20 mouse cellular contexts compared by ENCODE assay signal in the genomic region with DNA sequence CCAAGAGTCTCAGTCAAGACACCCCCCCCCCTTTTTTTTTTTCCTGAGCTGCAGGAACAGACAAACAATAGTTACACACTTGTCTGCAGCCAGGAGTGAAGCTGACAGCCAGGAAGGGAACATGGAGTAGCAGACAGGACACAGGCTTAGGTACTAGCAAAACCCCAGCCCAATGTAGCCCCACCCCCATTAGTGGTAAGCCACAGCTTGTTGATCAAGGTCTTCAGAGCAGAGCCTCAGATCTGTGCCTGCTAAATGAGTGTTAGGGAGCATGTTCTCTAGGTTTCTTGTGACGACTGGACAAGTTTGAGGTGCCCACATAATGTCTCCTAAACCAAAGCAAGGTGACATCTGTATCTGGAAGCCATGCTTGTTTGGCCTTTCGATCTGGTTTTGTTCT. TPM values are rescaled to one million over a fixed set of nuclear protein-coding genes. Genes with fewer than 3 reads are reported as not detected.
DNase-seq lines count a peak whose midpoint lies in the region; ATAC-seq and TF ChIP-seq lines count a peak whose summit lies in the region.
"Had no signal": no experiment of that assay in that cellular context is flagged by ENCODE, and none has a peak within 500 bp of the region (broad histone marks: within the 10 kb centered on the region; RNA-seq: fewer than 3 reads in every experiment).

No protein-coding gene starts in this region.

- no peak for TF ChIP-seq CTCF in forebrain, postnatal 0 days (IDR thresholded peaks at IDR 0.05; ENCODE audit: low read depth)

- no peak overlapping the region for H3K27ac ChIP-seq in forebrain, embryonic 13.5 days
- H3K27ac ChIP-seq in forebrain, embryonic 12.5 days = no peak overlapping the region
- no peak overlapping the region for H3K27ac ChIP-seq in midbrain, embryonic 13.5 days
- H3K27ac ChIP-seq in midbrain, embryonic 10.5 days (replicated peaks) = no peak overlapping the region
- H3K27ac ChIP-seq in forebrain, postnatal 0 days (ENCODE audit: low read depth, low read length) = no peak overlapping the region
- H3K27ac ChIP-seq: heart, embryonic 13.5 days; limb, embryonic 13.5 days; liver, embryonic 13.5 days had no signal

- peaks cover 4% of the 10 kb centered on the region; the same call in 1 of the 2 replicates for H3K27me3 ChIP-seq in forebrain, embryonic 13.5 days
- H3K27me3 ChIP-seq in forebrain, embryonic 12.5 days = peaks cover 14% of the 10 kb centered on the region
- peaks cover 2% of the 10 kb centered on the region; the same call in 1 of the 2 replicates for H3K27me3 ChIP-seq in midbrain, embryonic 13.5 days
- H3K27me3 ChIP-seq in midbrain, embryonic 10.5 days (ENCODE audit: low read depth, poor library complexity, severe bottlenecking) = peaks cover 43% of the 10 kb centered on the region
- no peaks in the 10 kb centered on the region for H3K27me3 ChIP-seq in forebrain, postnatal 0 days (ENCODE audit: insufficient read depth, low read length)

- no peak for DNase-seq in midbrain, embryonic 10.5 days (ENCODE audit: low spot score)
- DNase-seq in forebrain, postnatal 0 days = no peak
- DNase-seq in naive thymus-derived CD4-positive, alpha-beta T cell, adult 2 months (ENCODE audit: low read depth) = peak; percentile 51
- no peak for DNase-seq in cerebellum, adult 11 months
- no peak for DNase-seq in testis, postnatal 10 days (ENCODE audit: low spot score)
- DNase-seq: embryo, embryonic 11 days; gastrocnemius, postnatal 10 days; heart, adult 11 months; kidney, adult 8-10 months; kidney, postnatal 14 days; layer of hippocampus, postnatal 36 days; liver, embryonic 13.5 days; lung, embryonic 14.5 days; lung, postnatal 36 days had no signal

- H3K36me3 ChIP-seq in forebrain, embryonic 13.5 days (ENCODE audit: poor library complexity, severe bottlenecking) = peaks cover 46% of the 10 kb centered on the region
- peaks cover 31% of the 10 kb centered on the region for H3K36me3 ChIP-seq in forebrain, embryonic 12.5 days (replicated peaks)
- peaks cover 45% of the 10 kb centered on the region for H3K36me3 ChIP-seq in midbrain, embryonic 13.5 days
- peaks cover 29% of the 10 kb centered on the region for H3K36me3 ChIP-seq in midbrain, embryonic 10.5 days
- H3K36me3 ChIP-seq in forebrain, postnatal 0 days (ENCODE audit: insufficient read depth) = peaks cover 42% of the 10 kb centered on the region

- peaks cover 33% of the 10 kb centered on the region for H3K4me1 ChIP-seq in forebrain, embryonic 13.5 days
- peaks cover 24% of the 10 kb centered on the region for H3K4me1 ChIP-seq in forebrain, embryonic 12.5 days
- peaks cover 33% of the 10 kb centered on the region for H3K4me1 ChIP-seq in midbrain, embryonic 13.5 days (replicated peaks)
- H3K4me1 ChIP-seq in midbrain, embryonic 10.5 days = peaks cover 29% of the 10 kb centered on the region
- peaks cover 17% of the 10 kb centered on the region for H3K4me1 ChIP-seq in forebrain, postnatal 0 days (ENCODE audit: insufficient read depth)

- no peak for ATAC-seq in forebrain, embryonic 13.5 days
- ATAC-seq in forebrain, embryonic 12.5 days (ENCODE audit: low FRiP score) = no peak
- no peak for ATAC-seq in midbrain, embryonic 13.5 days
- no peak for ATAC-seq in forebrain, postnatal 0 days

- H3K9me3 ChIP-seq in forebrain, embryonic 13.5 days (replicated peaks) = no peaks in the 10 kb centered on the region
- no peaks in the 10 kb centered on the region for H3K9me3 ChIP-seq in forebrain, embryonic 12.5 days
- no peaks in the 10 kb centered on the region for H3K9me3 ChIP-seq in midbrain, embryonic 13.5 days
- H3K9me3 ChIP-seq in midbrain, embryonic 10.5 days (replicated peaks) = no peaks in the 10 kb centered on the region
- no peaks in the 10 kb centered on the region for H3K9me3 ChIP-seq in forebrain, postnatal 0 days (ENCODE audit: low read length)
- H3K9me3 ChIP-seq: heart, embryonic 13.5 days; limb, embryonic 13.5 days; liver, embryonic 13.5 days had no signal

- peak overlapping the region; percentile 37; the same call in 1 of the 2 replicates for H3K9ac ChIP-seq in forebrain, embryonic 13.5 days
- H3K9ac ChIP-seq in forebrain, embryonic 12.5 days = no peak overlapping the region
- 0 out of 2 replicates have a peak overlapping the region, but pooled peaks have one; percentile 28 for H3K9ac ChIP-seq in midbrain, embryonic 13.5 days (replicated peaks)
- no peak overlapping the region for H3K9ac ChIP-seq in forebrain, postnatal 0 days
- H3K9ac ChIP-seq: heart, embryonic 13.5 days; liver, embryonic 13.5 days; lung, embryonic 14.5 days had no signal

- 86% methylated on average over 2 of the region's 2 CpGs for WGBS in forebrain, embryonic 13.5 days
- WGBS in forebrain, embryonic 12.5 days = 86% methylated on average over 2 of the region's 2 CpGs
- 94% methylated on average over 2 of the region's 2 CpGs for WGBS in midbrain, embryonic 13.5 days
- 94% methylated on average over 2 of the region's 2 CpGs for WGBS in midbrain, embryonic 10.5 days
- WGBS in forebrain, postnatal 0 days = 90% methylated on average over 2 of the region's 2 CpGs

- no peak overlapping the region for H3K4me3 ChIP-seq in forebrain, embryonic 13.5 days
- no peak overlapping the region for H3K4me3 ChIP-seq in forebrain, embryonic 12.5 days (replicated peaks)
- H3K4me3 ChIP-seq in midbrain, embryonic 13.5 days (replicated peaks) = no peak overlapping the region
- no peak overlapping the region for H3K4me3 ChIP-seq in midbrain, embryonic 10.5 days
- peak overlapping the region; percentile 13 for H3K4me3 ChIP-seq in forebrain, postnatal 0 days (ENCODE audit: low read depth, low read length)
- H3K4me3 ChIP-seq: heart, embryonic 13.5 days; layer of hippocampus, adult 2 months; limb, embryonic 13.5 days; liver, embryonic 13.5 days had no signal

- H3K4me2 ChIP-seq in forebrain, embryonic 13.5 days = peak overlapping the region; percentile 10; the same call in 1 of the 2 replicates
- H3K4me2 ChIP-seq in forebrain, embryonic 12.5 days = no peak overlapping the region
- H3K4me2 ChIP-seq in midbrain, embryonic 13.5 days (replicated peaks) = peak overlapping the region; percentile 15
- peak overlapping the region; percentile 38 for H3K4me2 ChIP-seq in forebrain, postnatal 0 days (ENCODE audit: low read depth)
- H3K4me2 ChIP-seq: heart, embryonic 13.5 days; limb, embryonic 13.5 days; liver, embryonic 13.5 days; lung, embryonic 14.5 days had no signal

RNA-seq across cellular contexts. Expression of a gene that starts 2.2 kb away (rescaled TPM):
- polyA plus RNA-seq in forebrain, embryonic 13.5 days (2015; fragmentation: Nextera tagmentation; extraction: Ambion mirVana) = 6.9 and 8.5 TPM in 2 replicates
- 7.5 and 8.3 TPM in 2 replicates for polyA plus RNA-seq in forebrain, embryonic 12.5 days (2016; fragmentation: Nextera tagmentation; extraction: Ambion mirVana)
- polyA plus RNA-seq in midbrain, embryonic 13.5 days (2015; fragmentation: Nextera tagmentation; extraction: Ambion mirVana) = 6.9 and 8.1 TPM in 2 replicates
- polyA plus RNA-seq in midbrain, embryonic 10.5 days (2016; fragmentation: Nextera tagmentation; extraction: Ambion mirVana) = 6.4 and 6.5 TPM in 2 replicates
- total RNA-seq in forebrain, postnatal 0 days (2014; rRNA removed) = 24.5 and 26.9 TPM in 2 replicates
- polyA plus RNA-seq in forebrain, postnatal 0 days (2015; fragmentation: Nextera tagmentation; extraction: Ambion mirVana) = 9.4 and 10.6 TPM in 2 replicates

RNA-seq across cellular contexts. Expression of a gene that starts 16.3 kb away (rescaled TPM):
- 200 and 207 TPM in 2 replicates for polyA plus RNA-seq in forebrain, embryonic 13.5 days (2015; fragmentation: Nextera tagmentation; extraction: Ambion mirVana)
- polyA plus RNA-seq in forebrain, embryonic 12.5 days (2016; fragmentation: Nextera tagmentation; extraction: Ambion mirVana) = 219 and 234 TPM in 2 replicates
- polyA plus RNA-seq in midbrain, embryonic 13.5 days (2015; fragmentation: Nextera tagmentation; extraction: Ambion mirVana) = 204 and 210 TPM in 2 replicates
- polyA plus RNA-seq in midbrain, embryonic 10.5 days (2016; fragmentation: Nextera tagmentation; extraction: Ambion mirVana) = 240 and 263 TPM in 2 replicates
- total RNA-seq in forebrain, postnatal 0 days (2014; rRNA removed) = 165 and 167 TPM in 2 replicates
- 130 and 165 TPM in 2 replicates for polyA plus RNA-seq in forebrain, postnatal 0 days (2015; fragmentation: Nextera tagmentation; extraction: Ambion mirVana)

RNA-seq across cellular contexts. Expression of a gene that starts 25.6 kb away (rescaled TPM):
- 234 and 249 TPM in 2 replicates for polyA plus RNA-seq in forebrain, embryonic 13.5 days (2015; fragmentation: Nextera tagmentation; extraction: Ambion mirVana)
- polyA plus RNA-seq in forebrain, embryonic 12.5 days (2016; fragmentation: Nextera tagmentation; extraction: Ambion mirVana) = 203 and 210 TPM in 2 replicates
- polyA plus RNA-seq in midbrain, embryonic 13.5 days (2015; fragmentation: Nextera tagmentation; extraction: Ambion mirVana) = 227 and 234 TPM in 2 replicates
- 285 and 291 TPM in 2 replicates for polyA plus RNA-seq in midbrain, embryonic 10.5 days (2016; fragmentation: Nextera tagmentation; extraction: Ambion mirVana)
- total RNA-seq in forebrain, postnatal 0 days (2014; rRNA removed) = 35.8 and 36.5 TPM in 2 replicates
- polyA plus RNA-seq in forebrain, postnatal 0 days (2015; fragmentation: Nextera tagmentation; extraction: Ambion mirVana) = 200 and 227 TPM in 2 replicates

Comparison
In these comparisons a context has a peak if more than half of its experiments do, and no peak if none do; other contexts are left out.
1. H3K9ac ChIP-seq: peak in forebrain, embryonic 13.5 days (single experiment) and midbrain, embryonic 13.5 days (single experiment); none in forebrain, embryonic 12.5 days (single experiment) and forebrain, postnatal 0 days (single experiment).